In the genomic region with DNA sequence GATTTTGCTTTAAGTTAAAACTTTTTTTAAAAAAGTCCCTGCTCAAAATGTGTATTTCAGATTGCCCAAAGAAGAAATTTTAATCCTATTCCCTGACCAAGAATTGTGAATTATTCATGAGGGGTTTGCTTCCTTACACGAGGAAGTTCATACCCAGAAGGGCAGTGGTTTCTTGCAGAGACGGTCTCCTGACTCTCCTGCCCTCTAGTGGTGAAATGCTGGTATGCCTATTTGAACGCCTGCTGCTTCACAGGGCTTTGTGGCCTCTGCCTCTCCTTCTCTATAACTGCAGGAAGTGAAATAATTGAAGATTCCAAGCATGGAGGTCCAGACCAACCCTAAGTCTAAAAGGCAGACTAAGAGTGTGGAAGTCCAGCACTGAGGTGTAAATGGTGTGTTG, we compare ENCODE assay signal across 8 mouse cellular contexts.
DNase-seq lines count a peak whose midpoint lies in the region; ATAC-seq and TF ChIP-seq lines count a peak whose summit lies in the region.

No protein-coding gene starts in this region.

- H3K9me3 ChIP-seq in hindbrain, embryonic 11.5 days (ENCODE audit: control insufficient read depth, low read length): no peaks in the 10 kb centered on the region
- H3K9me3 ChIP-seq in hindbrain, embryonic 13.5 days: no peaks in the 10 kb centered on the region
- no peaks in the 10 kb centered on the region for H3K9me3 ChIP-seq in midbrain, embryonic 15.5 days

- H3K4me3 ChIP-seq in hindbrain, embryonic 11.5 days (ENCODE audit: low read depth, low read length): no peak overlapping the region
- no peak overlapping the region for H3K4me3 ChIP-seq in hindbrain, embryonic 13.5 days
- no peak overlapping the region for H3K4me3 ChIP-seq in left cerebral cortex, adult 2 months
- H3K4me3 ChIP-seq in midbrain, embryonic 15.5 days: no peak overlapping the region

- no peak overlapping the region for H3K27ac ChIP-seq in hindbrain, embryonic 11.5 days (ENCODE audit: low read depth, low read length)
- H3K27ac ChIP-seq in hindbrain, embryonic 13.5 days: no peak overlapping the region
- H3K27ac ChIP-seq in left cerebral cortex, adult 2 months: no peak overlapping the region
- H3K27ac ChIP-seq in midbrain, embryonic 15.5 days: no peak overlapping the region

- no peak overlapping the region for H3K9ac ChIP-seq in hindbrain, embryonic 11.5 days (ENCODE audit: low read depth, low read length)
- H3K9ac ChIP-seq in hindbrain, embryonic 13.5 days: no peak overlapping the region
- no peak overlapping the region for H3K9ac ChIP-seq in midbrain, embryonic 15.5 days

- TF ChIP-seq CTCF in left cerebral cortex, adult 2 months (IDR thresholded peaks at IDR 0.05): peak; percentile 81

- intact Hi-C loops in left cerebral cortex, adult 2 months (cut with DNase I): loop anchor here (2.0 to 10.0 kb wide), 2 partner anchors 218 to 780 kb away; no protein-coding TSS in a partner anchor

- peak; percentile 68; the same call in 1 of the 2 replicates for ATAC-seq in hindbrain, embryonic 11.5 days (ENCODE audit: low FRiP score)
- ATAC-seq in hindbrain, embryonic 13.5 days (ENCODE audit: low FRiP score): no peak
- peak; percentile 88 for ATAC-seq in hematopoietic stem cell, adult 5-6 weeks (replicated peaks in 1 of 2; ENCODE audit: insufficient read depth in 1 of 2, low FRiP score in 2 of 2, low TSS enrichment in 1 of 2, low read depth in 1 of 2, poor library complexity in 2 of 2, severe bottlenecking in 2 of 2)
- peak; percentile 63; the same call in 1 of the 2 replicates for ATAC-seq in midbrain, embryonic 15.5 days (replicated peaks)

- no peaks in the 10 kb centered on the region for H3K36me3 ChIP-seq in hindbrain, embryonic 11.5 days (ENCODE audit: control insufficient read depth, insufficient read depth, low read length)
- H3K36me3 ChIP-seq in hindbrain, embryonic 13.5 days: no peaks in the 10 kb centered on the region
- no peaks in the 10 kb centered on the region for H3K36me3 ChIP-seq in midbrain, embryonic 15.5 days (replicated peaks)

- peak; percentile 83 for DNase-seq in hindbrain, embryonic 11.5 days (ENCODE audit: low spot score)
- DNase-seq in adrenal gland, adult 8-10 months: peak; percentile 20
- peak; percentile 89 for DNase-seq in embryo, embryonic 10.5 days (ENCODE audit: low spot score)
- DNase-seq in left cerebral cortex, adult 2 months (ENCODE audit: extremely low spot score in 1 of 2, low spot score in 2 of 2): peak; percentile 61 to 66
- peak; percentile 13 for DNase-seq in thymus, postnatal 25 days

- no peaks in the 10 kb centered on the region for H3K4me1 ChIP-seq in hindbrain, embryonic 11.5 days (replicated peaks; ENCODE audit: control insufficient read depth, insufficient read depth, low read length)
- H3K4me1 ChIP-seq in hindbrain, embryonic 13.5 days (replicated peaks): no peaks in the 10 kb centered on the region
- no peaks in the 10 kb centered on the region for H3K4me1 ChIP-seq in midbrain, embryonic 15.5 days

- 21% methylated on average over 3 of the region's 3 CpGs for WGBS in hindbrain, embryonic 11.5 days
- WGBS in hindbrain, embryonic 13.5 days: 18% methylated on average over 3 of the region's 3 CpGs
- 10% methylated on average over 3 of the region's 3 CpGs for WGBS in midbrain, embryonic 15.5 days

- H3K4me2 ChIP-seq in hindbrain, embryonic 11.5 days (replicated peaks; ENCODE audit: low read depth, low read length): no peak overlapping the region
- no peak overlapping the region for H3K4me2 ChIP-seq in hindbrain, embryonic 13.5 days
- no peak overlapping the region for H3K4me2 ChIP-seq in midbrain, embryonic 15.5 days

- no peaks in the 10 kb centered on the region for H3K27me3 ChIP-seq in hindbrain, embryonic 11.5 days (ENCODE audit: control insufficient read depth, insufficient read depth, low read length)
- H3K27me3 ChIP-seq in hindbrain, embryonic 13.5 days: no peaks in the 10 kb centered on the region
- no peaks in the 10 kb centered on the region for H3K27me3 ChIP-seq in midbrain, embryonic 15.5 days (replicated peaks)

Comparison
In these comparisons a context has a peak if more than half of its experiments do, and no peak if none do; other contexts are left out.
1. DNase-seq: peak in every context shown above with its lines; median percentile 89 in embryo, embryonic 10.5 days; 83 in hindbrain, embryonic 11.5 days; 64 in left cerebral cortex, adult 2 months; 20 in adrenal gland, adult 8-10 months; 13 in thymus, postnatal 25 days.